Mouse (Mus musculus) G1E (cell line): Measurements from ENCODE around the gene Vmn1r89.

ENCODE experiments used
- CTCF ChIP-seq: IDR thresholded peaks from 2 replicates; pipeline ENCODE4 v1.5.1; 2012; ENCODE audit warnings: low read depth, low read length, inconsistent platforms, mixed read lengths
- GATA1 ChIP-seq: IDR thresholded peaks from 2 replicates; pipeline ENCODE4 v1.6.1; 2012; ENCODE audit warnings: borderline replicate concordance, low read length, inconsistent platforms, mixed read lengths
- POLR2AphosphoS5 ChIP-seq: IDR thresholded peaks from 2 replicates; pipeline ENCODE4 v1.6.1; 2012; ENCODE audit warnings: low read depth, low read length, inconsistent platforms; ENCODE audit not compliant: insufficient replicate concordance
- TAL1 ChIP-seq: conservative IDR thresholded peaks from 2 replicates; pipeline ENCODE4 v1.6.1; 2012; ENCODE audit warnings: low read depth, low read length, inconsistent platforms, mixed read lengths

DNA sequence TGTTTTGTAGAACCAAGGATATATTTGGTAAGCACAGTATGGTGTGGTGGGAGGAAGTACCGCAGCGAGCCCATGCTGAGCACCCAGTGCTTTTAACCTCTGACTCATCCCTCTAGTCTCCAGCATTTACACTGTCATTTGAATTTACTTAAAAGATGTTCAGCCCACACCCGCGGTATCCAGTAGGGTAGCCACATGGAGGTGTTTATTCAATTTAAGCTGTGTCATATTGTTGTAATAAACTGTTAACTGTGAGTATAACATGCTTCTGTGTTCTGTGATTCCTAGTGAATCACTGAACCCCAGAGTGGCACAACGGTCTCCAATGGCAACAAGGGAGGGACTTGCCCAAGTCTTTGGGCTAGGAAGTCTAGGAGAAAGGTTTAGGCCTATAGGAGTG lies 51.0 kb downstream of the Vmn1r89 start:
- TF ChIP-seq GATA1 (no peak), CTCF (no peak), POLR2AphosphoS5 (no peak), TAL1 (no peak)
